Mouse (Mus musculus) megakaryocyte, embryonic 14.5 days (primary cell): ENCODE data around the gene Srsf5. TPM values are rescaled to one million over a fixed set of nuclear protein-coding genes. Genes with fewer than 3 reads are reported as not detected.
"Not testable (repeated sequence)": the region's sequence is repeated elsewhere in the genome, so short reads cannot be mapped to it uniquely, and the experiment has no call there.

Experiments used
- H3K27me3 ChIP-seq: replicated peaks from 2 replicates; pipeline ENCODE3; 2012; ENCODE audit warnings: inconsistent platforms
- H3K36me3 ChIP-seq: replicated peaks from 2 replicates; pipeline ENCODE3; 2012; ENCODE audit warnings: low read length, inconsistent platforms, mixed read lengths
- H3K4me1 ChIP-seq: 2 replicates; pipeline ENCODE4 v1.6.1; 2012; ENCODE audit warnings: inconsistent platforms
- H3K4me3 ChIP-seq: replicated peaks from 2 replicates; pipeline ENCODE3; 2012; ENCODE audit warnings: moderate library complexity, mild to moderate bottlenecking, inconsistent platforms
- H3K9me3 ChIP-seq: 2 replicates; pipeline ENCODE4 v1.6.1; 2012; ENCODE audit warnings: inconsistent platforms
- FLI1 ChIP-seq: IDR thresholded peaks from 2 replicates; pipeline ENCODE4 v1.6.1; 2012; ENCODE audit warnings: low read length, inconsistent platforms, mixed read lengths
- GATA1 ChIP-seq: IDR thresholded peaks from 3 replicates; pipeline ENCODE4 v1.6.1; 2012; ENCODE audit warnings: mixed read lengths, low read length, inconsistent platforms, borderline replicate concordance
- polyA plus RNA-seq: library from polyadenylated mRNA; stranded (reverse); fragments of >175 nt; gene quantifications from 2 replicates; pipeline ENCODE4 v1.2.3, GENCODE M21; 2012; ENCODE audit warnings: low replicate concordance; ENCODE audit not compliant: insufficient read depth

Gene Srsf5
- polyA plus RNA-seq, 1 experiment = 105 TPM

DNA sequence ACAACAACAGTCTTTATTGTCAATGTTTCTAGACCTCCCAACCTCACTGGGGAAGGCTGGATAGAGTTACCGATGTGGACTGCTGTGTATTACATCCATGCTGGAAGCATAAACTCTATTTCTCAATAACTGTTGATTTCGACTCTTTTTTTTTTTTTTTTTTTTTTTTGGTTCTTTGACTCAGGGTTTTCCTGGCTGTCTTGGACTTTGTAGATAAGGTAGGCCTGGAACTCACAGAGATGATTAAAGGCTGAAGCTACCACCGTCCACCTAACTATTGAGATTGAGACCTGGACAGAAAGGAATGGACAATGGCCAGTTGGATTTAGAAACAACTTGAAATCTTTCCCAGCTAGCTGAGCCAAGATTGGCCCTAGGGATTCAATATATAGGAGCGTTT lies 1.1 kb upstream of the Srsf5 start:
- Histone ChIP-seq H3K9me3 (no peaks in the 10 kb centered on the region), H3K27me3 (no peaks in the 10 kb centered on the region), H3K36me3 (peaks cover 32% of the 10 kb centered on the region), H3K4me1 (peaks cover 51% of the 10 kb centered on the region), H3K4me3 (no peak overlapping the region)
- TF ChIP-seq FLI1 = no peak
- no peak for TF ChIP-seq GATA1

DNA sequence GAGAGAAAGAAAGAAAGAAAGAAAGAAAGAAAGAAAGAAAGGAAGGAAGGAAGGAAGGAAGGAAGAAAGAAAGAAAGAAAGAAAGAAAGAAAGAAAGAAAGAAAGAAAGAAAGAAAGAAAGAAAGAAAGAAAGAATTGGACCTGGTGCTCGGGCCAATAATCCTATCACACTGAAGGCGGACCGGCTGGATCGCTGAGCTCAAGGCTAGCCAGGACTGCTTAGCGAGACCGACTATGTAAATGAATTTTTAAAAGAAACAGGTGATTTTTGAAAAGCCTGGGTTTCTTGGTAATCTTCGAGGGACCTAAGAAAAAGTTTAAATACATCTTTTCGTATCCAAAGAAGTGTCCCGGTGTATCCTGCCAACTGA lies 356 bp upstream of the Srsf5 start:
- Histone ChIP-seq H3K36me3 (peaks cover 36% of the 10 kb centered on the region), H3K4me1 (peaks cover 49% of the 10 kb centered on the region), H3K4me3 (peak overlapping the region; percentile 98)
- not testable (repeated sequence) for H3K9me3 ChIP-seq, H3K27me3 ChIP-seq

DNA sequence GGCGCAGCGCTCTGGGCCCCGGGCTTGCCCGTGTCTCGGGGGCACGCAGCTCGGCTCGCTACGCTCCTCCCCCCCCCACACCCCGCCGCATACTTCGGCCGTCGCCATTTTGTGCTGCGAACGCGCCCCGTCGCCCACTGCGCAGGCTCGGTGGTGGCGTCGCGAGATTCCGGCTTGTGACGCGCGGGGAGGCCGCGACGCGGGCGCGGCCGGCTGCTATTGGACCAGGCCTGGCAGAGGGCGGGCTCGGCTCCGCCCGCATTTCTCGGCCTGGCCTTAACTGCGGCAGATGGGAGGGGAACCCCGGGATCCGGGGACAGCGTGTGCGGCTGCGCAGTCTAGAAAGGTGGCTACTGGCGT lies 672 bp downstream of the Srsf5 start:
- Histone ChIP-seq H3K4me3 (peak overlapping the region; percentile 98), H3K36me3 (peaks cover 44% of the 10 kb centered on the region), H3K9me3 (no peaks in the 10 kb centered on the region), H3K27me3 (no peaks in the 10 kb centered on the region), H3K4me1 (peaks cover 50% of the 10 kb centered on the region)
- TF ChIP-seq FLI1 (no peak), GATA1 (no peak)

DNA sequence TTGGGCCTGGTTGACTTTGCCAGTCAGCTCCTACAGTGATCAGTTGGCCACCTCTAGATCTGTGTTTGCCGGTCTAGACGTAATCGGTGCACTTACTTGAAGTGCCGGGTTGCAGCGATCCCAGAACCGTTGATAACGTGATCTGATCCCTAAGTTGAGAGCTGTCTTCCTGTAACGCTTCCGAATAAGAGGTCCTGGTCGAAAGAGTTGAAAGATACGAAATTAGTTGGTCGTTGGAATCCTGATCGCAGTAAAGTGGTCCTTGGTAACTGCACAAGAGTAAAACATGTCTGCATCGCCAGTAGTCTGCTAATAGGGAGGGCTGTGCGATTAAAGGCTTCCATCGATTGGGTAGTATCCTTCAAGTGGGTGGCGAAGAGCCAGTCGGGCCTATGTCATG lies 2.9 kb downstream of the Srsf5 start:
- Histone ChIP-seq H3K27me3 (no peaks in the 10 kb centered on the region), H3K4me1 (peaks cover 61% of the 10 kb centered on the region), H3K36me3 (peaks cover 63% of the 10 kb centered on the region), H3K9me3 (no peaks in the 10 kb centered on the region), H3K4me3 (peak overlapping the region; percentile 4)
- TF ChIP-seq GATA1 (no peak), FLI1 (no peak)

DNA sequence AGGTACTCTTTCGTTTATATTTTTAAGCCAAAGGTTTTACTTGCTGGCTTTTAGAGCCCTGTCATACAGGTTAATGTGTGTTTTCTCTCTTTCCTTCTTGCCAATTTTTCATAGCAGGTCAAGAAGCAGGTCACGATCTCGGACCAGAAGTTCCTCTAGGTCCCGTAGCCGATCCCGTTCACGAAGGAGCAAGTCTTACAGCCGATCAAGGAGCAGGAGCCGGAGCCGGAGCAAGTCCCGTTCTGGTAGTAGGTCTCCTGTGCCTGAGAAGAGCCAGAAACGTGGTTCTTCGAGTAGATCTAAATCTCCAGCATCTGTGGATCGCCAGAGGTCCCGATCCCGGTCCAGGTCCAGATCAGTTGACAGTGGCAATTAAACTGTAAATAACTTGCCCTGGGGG lies 4.3 kb downstream of the Srsf5 start:
- H3K36me3 ChIP-seq = peaks cover 77% of the 10 kb centered on the region
- H3K4me1 ChIP-seq = peaks cover 61% of the 10 kb centered on the region
- not testable (repeated sequence) for H3K27me3 ChIP-seq, H3K9me3 ChIP-seq, H3K4me3 ChIP-seq

DNA sequence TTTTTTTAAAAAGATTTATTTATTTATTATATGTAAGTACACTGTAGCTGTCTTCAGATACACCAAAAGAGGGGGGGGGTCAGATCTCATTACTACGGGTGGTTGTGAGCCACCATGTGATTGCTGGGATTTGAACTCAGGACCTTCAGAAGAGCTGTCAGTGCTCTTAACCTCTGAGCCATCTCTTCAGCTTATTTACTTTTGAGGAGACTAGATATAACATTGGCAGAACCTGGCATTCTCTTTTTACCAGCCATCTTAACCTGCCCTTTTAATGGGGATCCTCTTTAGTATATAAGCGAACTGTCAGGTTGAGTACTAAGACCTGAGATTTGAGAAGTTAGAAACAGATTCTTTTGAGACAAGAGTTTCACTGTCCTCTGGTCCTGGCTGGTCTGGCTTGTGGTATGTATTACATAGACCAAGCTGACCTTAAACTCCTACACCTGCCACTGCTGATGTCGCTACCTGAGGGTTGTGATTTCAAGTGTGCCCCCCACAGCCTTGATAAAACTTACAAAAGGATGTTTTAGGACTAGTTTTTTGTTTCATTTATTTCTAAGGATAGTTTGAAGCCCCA lies 6.4 kb downstream of the Srsf5 start:
- no peaks in the 10 kb centered on the region for H3K9me3 ChIP-seq
- peaks cover 61% of the 10 kb centered on the region for H3K4me1 ChIP-seq
- H3K27me3 ChIP-seq = no peaks in the 10 kb centered on the region
- no peak for TF ChIP-seq FLI1
- TF ChIP-seq GATA1 = no peak
- H3K36me3 ChIP-seq = peaks cover 93% of the 10 kb centered on the region
- H3K4me3 ChIP-seq = no peak overlapping the region

DNA sequence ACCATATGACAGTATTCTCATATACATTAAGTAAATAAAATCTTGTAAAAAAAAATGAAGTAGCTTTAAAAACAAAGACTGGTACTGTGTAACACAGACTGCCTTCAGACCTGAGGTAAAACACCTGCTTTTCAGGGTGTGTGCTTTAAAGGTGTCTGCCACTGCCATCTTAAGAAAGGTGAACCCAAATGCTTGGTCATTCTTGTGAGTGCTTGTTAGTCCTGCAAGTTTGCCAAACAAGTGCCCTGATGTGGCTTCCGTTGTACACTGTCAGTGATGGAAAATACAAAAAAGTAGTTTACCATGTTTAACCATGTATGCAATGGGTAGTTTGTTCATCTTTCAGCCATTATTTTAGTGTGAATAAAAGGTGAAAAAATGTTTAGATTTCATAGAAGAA lies 7.2 kb downstream of the Srsf5 start:
- Histone ChIP-seq H3K4me1 (peaks cover 53% of the 10 kb centered on the region), H3K4me3 (no peak overlapping the region), H3K27me3 (no peaks in the 10 kb centered on the region)

DNA sequence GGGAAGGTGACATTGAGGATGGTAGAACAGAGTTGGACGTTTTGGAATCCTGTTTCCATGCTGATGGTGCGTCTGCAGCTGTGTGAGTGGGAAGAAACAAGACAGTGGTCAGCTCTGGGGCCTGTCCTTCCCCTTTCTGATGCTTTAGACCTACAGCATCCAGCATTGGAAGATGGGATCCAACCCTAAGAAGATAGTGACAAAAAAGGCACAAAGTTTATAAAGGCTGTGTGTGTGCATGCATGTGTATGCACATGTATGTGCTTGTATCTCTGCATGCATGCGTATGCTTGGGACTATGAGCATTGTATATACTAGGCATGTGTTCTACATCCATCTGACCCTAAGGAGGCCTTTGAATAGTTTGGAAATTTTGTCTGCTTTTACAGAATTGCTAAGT lies 10.7 kb downstream of the Srsf5 start:
- Histone ChIP-seq H3K9me3 (no peaks in the 10 kb centered on the region), H3K4me3 (no peak overlapping the region), H3K36me3 (peaks cover 94% of the 10 kb centered on the region)

More for the DNA sequence above, 7.2 kb downstream of the Srsf5 start:
- H3K36me3 ChIP-seq = peaks cover 93% of the 10 kb centered on the region
- TF ChIP-seq GATA1 (no peak), FLI1 (no peak)
- no peaks in the 10 kb centered on the region for H3K9me3 ChIP-seq

DNA sequence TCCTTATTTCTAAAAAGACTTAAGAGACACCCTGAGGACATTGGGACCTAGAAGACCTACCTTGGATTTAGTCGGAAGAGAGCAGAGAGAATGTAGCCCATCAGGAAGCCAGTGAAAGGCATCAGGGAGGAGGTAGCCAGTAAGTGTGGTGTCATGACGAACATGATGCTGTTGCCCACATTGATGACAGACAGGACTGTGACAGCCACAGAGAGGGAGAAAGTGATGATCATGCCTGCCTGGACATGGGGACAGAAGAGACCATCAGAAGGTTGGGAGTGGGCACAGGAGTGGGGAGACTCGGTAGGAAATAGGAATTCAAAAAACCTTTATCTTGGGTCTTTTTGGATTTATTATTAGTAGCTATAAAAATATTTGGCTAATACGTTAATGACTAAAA lies 12.7 kb downstream of the Srsf5 start:
- TF ChIP-seq GATA1 (no peak), FLI1 (no peak)
- no peaks in the 10 kb centered on the region for H3K9me3 ChIP-seq
- no peak overlapping the region for H3K4me3 ChIP-seq
- peaks cover 24% of the 10 kb centered on the region for H3K4me1 ChIP-seq
- H3K27me3 ChIP-seq = no peaks in the 10 kb centered on the region
- H3K36me3 ChIP-seq = peaks cover 80% of the 10 kb centered on the region

More for the DNA sequence above, 10.7 kb downstream of the Srsf5 start:
- H3K27me3 ChIP-seq = no peaks in the 10 kb centered on the region
- H3K4me1 ChIP-seq = peaks cover 37% of the 10 kb centered on the region
- TF ChIP-seq FLI1 (no peak), GATA1 (no peak)

DNA sequence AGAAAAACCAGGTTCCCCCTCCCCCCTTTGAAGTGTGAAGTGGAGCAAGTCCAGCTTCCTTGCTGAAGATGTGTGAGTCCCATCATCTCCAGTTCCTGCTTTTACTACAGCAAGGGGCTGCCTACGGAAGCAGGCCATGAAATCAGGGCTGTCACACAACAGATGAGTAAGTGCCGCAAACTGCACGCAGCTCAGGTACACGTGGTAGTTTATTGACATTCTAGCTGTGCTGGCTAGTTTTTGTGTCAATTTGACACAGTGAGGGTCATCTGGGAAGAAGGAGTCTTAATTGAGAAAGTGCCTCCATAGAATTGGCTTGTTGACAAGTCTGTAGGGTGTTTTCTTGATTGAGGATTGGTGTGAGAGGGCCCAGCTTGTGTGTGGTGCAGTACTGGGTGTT lies 17.3 kb downstream of the Srsf5 start:
- peaks cover 34% of the 10 kb centered on the region for H3K36me3 ChIP-seq
- no peaks in the 10 kb centered on the region for H3K9me3 ChIP-seq
- peaks cover 15% of the 10 kb centered on the region for H3K4me1 ChIP-seq
- no peak for TF ChIP-seq GATA1
- no peak for TF ChIP-seq FLI1
- H3K4me3 ChIP-seq = no peak overlapping the region
- H3K27me3 ChIP-seq = peaks cover 8% of the 10 kb centered on the region
